Mouse (Mus musculus): ENCODE data around the gene Rpl21. TPM values are rescaled to one million over a fixed set of nuclear protein-coding genes. Genes with fewer than 3 reads are reported as not detected.
A peak's percentile ranks its signal among the peaks of the same experiment; 100 is the strongest.

Gene Rpl21
- polyA plus RNA-seq, 1 experiment from 2014 or later = 418 TPM

GRCm38 (mm10) chr5:146837967-146838720 lies 5.5 kb downstream of the Rpl21 start:
- Histone ChIP-seq H3K27ac (replicated peaks) (no peak overlapping the region), H3K9ac (no peak overlapping the region), H3K4me1 (replicated peaks) (peaks cover 24% of the 10 kb centered on the region), H3K4me2 (no peak overlapping the region), H3K36me3 (peaks cover 51% of the 10 kb centered on the region), H3K27me3 (no peaks in the 10 kb centered on the region), H3K4me3 (no peak overlapping the region), H3K9me3 (no peaks in the 10 kb centered on the region)
- ATAC-seq (ENCODE audit: low read depth) = no peak
- WGBS = 59% methylated on average over 7 of the region's 7 CpGs

DNA sequence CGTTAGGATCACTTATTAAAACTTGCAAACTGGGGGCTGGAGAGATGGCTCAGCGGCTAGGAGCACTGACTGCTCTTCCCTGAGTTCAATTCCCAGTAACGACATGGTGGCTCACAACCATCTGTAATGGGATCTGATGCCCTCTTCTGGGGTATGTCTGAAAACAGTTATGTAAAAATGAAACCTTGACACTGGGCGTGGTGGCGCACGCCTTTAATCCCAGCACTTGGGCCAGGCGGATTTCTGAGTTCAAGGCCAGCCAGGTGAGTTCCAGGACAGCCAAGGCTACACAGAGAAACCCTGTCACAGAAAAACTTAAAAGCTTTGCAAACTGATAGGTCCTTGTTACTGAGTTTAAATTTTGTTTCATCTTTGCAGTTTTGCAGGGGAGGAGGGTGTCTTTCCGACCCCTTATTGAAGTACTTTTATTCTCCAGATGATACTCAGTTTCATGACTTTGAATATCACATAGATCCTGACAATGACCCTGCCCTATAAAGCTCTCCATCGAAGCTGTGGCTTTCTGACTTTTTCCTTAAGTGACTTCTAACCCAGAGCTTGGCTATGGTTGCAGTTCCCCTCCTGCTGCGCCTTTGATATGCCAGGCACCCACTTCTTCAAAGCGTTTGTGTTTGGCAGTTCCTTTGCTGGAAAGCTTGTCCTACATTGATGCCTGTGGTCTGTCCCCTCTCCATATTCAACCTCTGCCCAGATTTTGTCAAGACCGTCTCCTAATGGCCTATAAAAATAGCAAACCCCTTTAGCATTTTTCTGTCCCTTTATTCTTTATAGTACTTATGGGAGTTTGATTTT lies 6.4 kb downstream of the Rpl21 start:
- Histone ChIP-seq H3K9ac (no peak overlapping the region), H3K27me3 (no peaks in the 10 kb centered on the region), H3K36me3 (peaks cover 51% of the 10 kb centered on the region), H3K9me3 (no peaks in the 10 kb centered on the region), H3K4me2 (no peak overlapping the region), H3K4me3 (no peak overlapping the region), H3K4me1 (replicated peaks) (peaks cover 18% of the 10 kb centered on the region), H3K27ac (replicated peaks) (no peak overlapping the region)
- WGBS = 46% methylated on average over 12 of the region's 12 CpGs
- no peak for ATAC-seq (ENCODE audit: low read depth)

- Histone ChIP-seq H3K27me3 (no peaks in the 10 kb centered on the region), H3K9ac (no peak overlapping the region), H3K9me3 (no peaks in the 10 kb centered on the region), H3K27ac (replicated peaks) (no peak overlapping the region; the same call in 1 of the 2 replicates), H3K4me1 (replicated peaks) (peaks cover 18% of the 10 kb centered on the region), H3K4me2 (no peak overlapping the region), H3K36me3 (peaks cover 45% of the 10 kb centered on the region), H3K4me3 (no peak overlapping the region)
- no peak for ATAC-seq (ENCODE audit: low read depth)
- WGBS = 53% methylated on average over 5 of the region's 5 CpGs
These were observed 7.1 kb downstream of the Rpl21 start for GRCm38 (mm10) chr5:146839760-146840159.

- Histone ChIP-seq H3K4me1 (replicated peaks) (peaks cover 15% of the 10 kb centered on the region), H3K36me3 (peaks cover 38% of the 10 kb centered on the region), H3K27me3 (no peaks in the 10 kb centered on the region), H3K4me2 (no peak overlapping the region), H3K9ac (no peak overlapping the region), H3K9me3 (no peaks in the 10 kb centered on the region), H3K4me3 (no peak overlapping the region), H3K27ac (replicated peaks) (no peak overlapping the region)
- WGBS = 86% methylated on average over 4 of the region's 4 CpGs
- no peak for ATAC-seq (ENCODE audit: low read depth)
These were observed 7.7 kb downstream of the Rpl21 start for GRCm38 (mm10) chr5:146840422-146840821.

GRCm38 (mm10) chr5:146841301-146841700 lies 8.6 kb downstream of the Rpl21 start:
- Histone ChIP-seq H3K4me2 (no peak overlapping the region), H3K27ac (replicated peaks) (no peak overlapping the region), H3K36me3 (peaks cover 30% of the 10 kb centered on the region), H3K4me1 (replicated peaks) (peaks cover 21% of the 10 kb centered on the region), H3K9me3 (no peaks in the 10 kb centered on the region), H3K9ac (no peak overlapping the region), H3K27me3 (no peaks in the 10 kb centered on the region), H3K4me3 (no peak overlapping the region)
- no peak for ATAC-seq (ENCODE audit: low read depth)
- WGBS = 93% methylated on average over 5 of the region's 5 CpGs

DNA sequence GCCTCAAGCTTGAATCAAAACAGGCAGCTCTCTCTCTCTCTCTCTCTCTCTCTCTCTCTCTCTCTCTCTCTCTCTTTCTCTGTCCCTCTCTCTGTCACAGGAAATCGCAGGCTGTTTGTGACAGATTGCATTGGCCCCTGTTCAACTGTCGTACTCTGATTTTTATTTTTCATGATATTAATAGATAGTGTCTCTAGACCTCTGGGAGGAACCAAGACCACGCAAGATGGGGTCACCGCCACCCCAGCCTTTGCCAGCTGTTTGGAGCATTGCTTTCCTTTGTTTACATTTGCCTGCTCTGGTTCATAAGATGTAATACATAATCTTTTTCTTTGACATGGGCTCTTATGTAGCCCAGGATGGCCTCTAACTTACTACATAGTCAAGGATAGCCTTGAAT lies 9.3 kb downstream of the Rpl21 start:
- Histone ChIP-seq H3K9ac (no peak overlapping the region), H3K9me3 (no peaks in the 10 kb centered on the region), H3K27ac (replicated peaks) (no peak overlapping the region), H3K36me3 (peaks cover 23% of the 10 kb centered on the region), H3K4me2 (no peak overlapping the region), H3K27me3 (no peaks in the 10 kb centered on the region), H3K4me3 (no peak overlapping the region), H3K4me1 (replicated peaks) (peaks cover 21% of the 10 kb centered on the region)
- no peak for ATAC-seq (ENCODE audit: low read depth)
- WGBS = 90% methylated on average over 4 of the region's 4 CpGs

GRCm38 (mm10) chr5:146844301-146844941 lies 11.7 kb downstream of the Rpl21 start:
- WGBS = 5% methylated on average over 6 of the region's 6 CpGs
- Histone ChIP-seq H3K27ac (replicated peaks) (peak overlapping the region; percentile 59), H3K9ac (peak overlapping the region; percentile 76), H3K27me3 (no peaks in the 10 kb centered on the region), H3K4me1 (replicated peaks) (peaks cover 21% of the 10 kb centered on the region), H3K9me3 (no peaks in the 10 kb centered on the region), H3K36me3 (no peaks in the 10 kb centered on the region; the same call in 1 of the 2 replicates), H3K4me2 (peak overlapping the region; percentile 96), H3K4me3 (peak overlapping the region; percentile 57)
- ATAC-seq (ENCODE audit: low read depth) = peak; percentile 47

DNA sequence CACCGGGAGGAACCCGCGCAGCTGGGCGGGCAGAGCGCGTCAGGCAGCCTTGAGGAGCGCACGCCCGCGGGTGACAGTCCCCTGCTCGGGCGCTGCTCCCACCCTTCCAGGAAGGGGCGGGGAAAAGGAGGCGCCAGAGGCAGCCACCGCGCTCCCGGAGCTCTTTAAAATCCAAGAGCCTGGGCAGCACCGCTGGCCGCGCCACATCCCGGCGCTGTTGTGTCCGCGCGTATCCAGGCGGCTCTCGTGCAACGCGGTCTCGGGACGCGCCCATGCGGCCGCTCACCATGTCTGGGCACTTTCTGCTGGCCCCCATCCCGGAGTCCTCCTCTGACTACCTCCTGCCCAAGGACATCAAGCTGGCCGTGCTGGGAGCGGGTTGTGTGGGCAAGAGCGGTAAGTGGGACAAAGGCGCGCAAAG lies 12.3 kb downstream of the Rpl21 start, which contains the start of gene Rasl11a:
TSS of gene Rasl11a (plus strand) at position 127 of the 421 bp plus-strand sequence.
- no peaks in the 10 kb centered on the region for H3K36me3 ChIP-seq
- peak within 1 kb of the TSS; percentile 57 for H3K4me3 ChIP-seq
- WGBS = under 1% methylated on average over 38 of the region's 40 CpGs
- peaks cover 21% of the 10 kb centered on the region for H3K4me1 ChIP-seq (replicated peaks)
- no peaks in the 10 kb centered on the region for H3K9me3 ChIP-seq
- peak; percentile 91 for ATAC-seq (ENCODE audit: low read depth)
- H3K27ac ChIP-seq (replicated peaks) = peak within 1 kb of the TSS; percentile 59
- H3K9ac ChIP-seq = peak within 1 kb of the TSS; percentile 76
- peak within 1 kb of the TSS; percentile 96 for H3K4me2 ChIP-seq
- no peaks in the 10 kb centered on the region for H3K27me3 ChIP-seq

DNA sequence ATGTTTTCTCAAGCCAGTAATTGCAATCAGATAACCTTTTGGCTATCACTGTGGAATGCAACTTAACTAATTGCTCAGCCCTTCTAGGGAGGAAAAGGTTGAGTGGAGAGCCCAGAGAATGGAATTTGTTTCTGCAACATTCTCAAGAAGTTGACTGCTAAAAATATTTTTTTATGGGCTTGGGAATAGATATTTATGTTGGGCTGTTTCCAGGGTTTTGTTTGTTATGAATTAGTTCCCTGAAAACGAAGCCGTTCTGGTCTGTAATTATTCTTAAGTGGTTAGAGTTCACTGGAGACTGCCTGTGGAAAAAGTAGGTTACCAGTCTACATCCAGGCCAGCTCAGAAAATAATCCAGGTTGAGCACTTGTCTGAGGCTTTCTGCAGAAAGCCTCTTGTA lies 13.8 kb downstream of the Rpl21 start:
- peaks cover 21% of the 10 kb centered on the region for H3K4me1 ChIP-seq (replicated peaks)
- no peak for ATAC-seq (ENCODE audit: low read depth)
- H3K4me3 ChIP-seq = peak overlapping the region; percentile 57
- no peaks in the 10 kb centered on the region for H3K36me3 ChIP-seq
- H3K9ac ChIP-seq = peak overlapping the region; percentile 31; the same call in 1 of the 2 replicates
- peak overlapping the region; percentile 96 for H3K4me2 ChIP-seq
- H3K27ac ChIP-seq (replicated peaks) = no peak overlapping the region
- no peaks in the 10 kb centered on the region for H3K27me3 ChIP-seq
- H3K9me3 ChIP-seq = no peaks in the 10 kb centered on the region
- 79% methylated on average over 2 of the region's 2 CpGs for WGBS

- Histone ChIP-seq H3K9ac (no peak overlapping the region), H3K36me3 (no peaks in the 10 kb centered on the region), H3K4me2 (no peak overlapping the region), H3K9me3 (no peaks in the 10 kb centered on the region), H3K4me3 (no peak overlapping the region), H3K27ac (replicated peaks) (no peak overlapping the region), H3K27me3 (no peaks in the 10 kb centered on the region), H3K4me1 (replicated peaks) (peaks cover 20% of the 10 kb centered on the region)
- WGBS = 91% methylated on average over 4 of the region's 4 CpGs
- ATAC-seq (ENCODE audit: low read depth) = no peak
These were observed 16.4 kb downstream of the Rpl21 start for GRCm38 (mm10) chr5:146848936-146849582.

GRCm38 (mm10) chr5:146856106-146856505 lies 23.4 kb downstream of the Rpl21 start:
- ATAC-seq (ENCODE audit: low read depth) = no peak
- WGBS = 94% methylated on average over 3 of the region's 3 CpGs
- no peak overlapping the region for H3K9ac ChIP-seq
- no peak overlapping the region for H3K27ac ChIP-seq (replicated peaks)
- no peak overlapping the region for H3K4me2 ChIP-seq
- no peaks in the 10 kb centered on the region for H3K9me3 ChIP-seq
- no peaks in the 10 kb centered on the region for H3K27me3 ChIP-seq
- H3K4me1 ChIP-seq (replicated peaks) = peaks cover 4% of the 10 kb centered on the region; the same call in 1 of the 2 replicates
- H3K4me3 ChIP-seq = no peak overlapping the region
- H3K36me3 ChIP-seq = no peaks in the 10 kb centered on the region
